In genomic region chr16:44140186-44140787, GRCm38 (mm10) we compare ENCODE assay signal across 8 mouse cellular contexts. TPM values are rescaled to one million over a fixed set of nuclear protein-coding genes. Genes with fewer than 3 reads are reported as not detected.
DNase-seq lines count a peak whose midpoint lies in the region; ATAC-seq lines count a peak whose summit lies in the region.

No protein-coding gene starts in this region.

- under 1% methylated on average over 44 of the region's 44 CpGs for WGBS in heart, embryonic 14.5 days
- under 1% methylated on average over 44 of the region's 44 CpGs for WGBS in liver, embryonic 15.5 days (ENCODE audit: insufficient replicate concordance)
- under 1% methylated on average over 42 of the region's 44 CpGs for WGBS in neural tube, embryonic 12.5 days

- H3K4me2 ChIP-seq in heart, embryonic 14.5 days (ENCODE audit: low read length): peak overlapping the region; percentile 74
- peak overlapping the region; percentile 96 for H3K4me2 ChIP-seq in liver, embryonic 15.5 days
- peak overlapping the region; percentile 75 for H3K4me2 ChIP-seq in neural tube, embryonic 12.5 days (replicated peaks)

- H3K9me3 ChIP-seq in heart, embryonic 14.5 days (ENCODE audit: control insufficient read depth, low read length): no peaks in the 10 kb centered on the region
- H3K9me3 ChIP-seq in liver, embryonic 15.5 days (replicated peaks): no peaks in the 10 kb centered on the region
- no peaks in the 10 kb centered on the region for H3K9me3 ChIP-seq in neural tube, embryonic 12.5 days

- no peaks in the 10 kb centered on the region for H3K27me3 ChIP-seq in heart, embryonic 14.5 days (ENCODE audit: control insufficient read depth, insufficient read depth, low read length)
- H3K27me3 ChIP-seq in liver, embryonic 15.5 days: no peaks in the 10 kb centered on the region
- no peaks in the 10 kb centered on the region for H3K27me3 ChIP-seq in neural tube, embryonic 12.5 days (replicated peaks)

- peak; percentile 84 for DNase-seq in CD4-positive, CD25-positive, alpha-beta regulatory T cell, adult 2 months (ENCODE audit: low read depth, low spot score)
- peak; percentile 68 for DNase-seq in fat pad, adult 2 months (ENCODE audit: extremely low read depth, low read depth, low spot score)
- peak; percentile 84 for DNase-seq in kidney, postnatal 14 days
- DNase-seq in telencephalon, adult 2 months (ENCODE audit: low read depth, low spot score): peak; percentile 69

- peak overlapping the region; percentile 94 for H3K27ac ChIP-seq in brown adipose tissue, adult 24 weeks (replicated peaks; ENCODE audit: low read depth, low read length)
- H3K27ac ChIP-seq in heart, embryonic 14.5 days (replicated peaks in 1 of 2; ENCODE audit: control insufficient read depth in 1 of 2, insufficient read depth in 1 of 2, low read depth in 2 of 2, low read length in 2 of 2): peak overlapping the region; percentile 85 to 98
- H3K27ac ChIP-seq in liver, embryonic 15.5 days (replicated peaks): peak overlapping the region; percentile 99
- peak overlapping the region; percentile 92 for H3K27ac ChIP-seq in neural tube, embryonic 12.5 days

- ATAC-seq in heart, embryonic 14.5 days (ENCODE audit: insufficient number of reproducible peaks, insufficient read depth, low FRiP score, low read depth): peak; percentile 70
- peak; percentile 69 for ATAC-seq in liver, embryonic 15.5 days (ENCODE audit: insufficient read depth)
- peak; percentile 52 for ATAC-seq in neural tube, embryonic 12.5 days (ENCODE audit: low FRiP score, low read depth)

- no peaks in the 10 kb centered on the region for H3K36me3 ChIP-seq in heart, embryonic 14.5 days (ENCODE audit: control insufficient read depth, insufficient read depth, low read length)
- H3K36me3 ChIP-seq in liver, embryonic 15.5 days (replicated peaks): no peaks in the 10 kb centered on the region
- H3K36me3 ChIP-seq in neural tube, embryonic 12.5 days: no peaks in the 10 kb centered on the region

- peaks cover 4% of the 10 kb centered on the region; the same call in 1 of the 2 replicates for H3K4me1 ChIP-seq in brown adipose tissue, adult 24 weeks (ENCODE audit: control insufficient read depth, insufficient read depth, insufficient read length, low read length)
- H3K4me1 ChIP-seq in heart, embryonic 14.5 days (ENCODE audit: control insufficient read depth in 2 of 2, insufficient read depth in 2 of 2, low read length in 2 of 2): peaks cover 0 to 20% of the 10 kb centered on the region in 2 experiments; a peak in 2 of 4 replicates
- H3K4me1 ChIP-seq in liver, embryonic 15.5 days (replicated peaks): peaks cover 44% of the 10 kb centered on the region
- H3K4me1 ChIP-seq in neural tube, embryonic 12.5 days: peaks cover 12% of the 10 kb centered on the region; the same call in 1 of the 2 replicates

- peak overlapping the region; percentile 96 for H3K9ac ChIP-seq in heart, embryonic 14.5 days (ENCODE audit: low read length)
- peak overlapping the region; percentile 77 for H3K9ac ChIP-seq in liver, embryonic 15.5 days
- peak overlapping the region; percentile 87 for H3K9ac ChIP-seq in neural tube, embryonic 12.5 days

- peak overlapping the region; percentile 94 for H3K4me3 ChIP-seq in brown adipose tissue, adult 24 weeks (ENCODE audit: insufficient read depth, low read depth, low read length)
- peak overlapping the region; percentile 80 to 98 for H3K4me3 ChIP-seq in heart, embryonic 14.5 days (ENCODE audit: control insufficient read depth in 1 of 2, insufficient read depth in 1 of 2, low read depth in 1 of 2, low read length in 2 of 2)
- H3K4me3 ChIP-seq in liver, embryonic 15.5 days (replicated peaks): peak overlapping the region; percentile 77
- H3K4me3 ChIP-seq in neural tube, embryonic 12.5 days: peak overlapping the region; percentile 90

RNA-seq across cellular contexts. Expression of gene Naa50, which starts 0.7 kb away (rescaled TPM):
- polyA plus RNA-seq in brown adipose tissue, adult 24 weeks (2012; ENCODE audit: insufficient read depth, insufficient read length, missing spikeins): 48.8 and 61.1 TPM in 2 replicates
- polyA plus RNA-seq in heart, embryonic 14.5 days (2014; fragmentation: Nextera tagmentation; extraction: Ambion mirVana): 45.4 and 46.6 TPM in 2 replicates
- 61.6 and 65.8 TPM in 2 replicates for polyA plus RNA-seq in liver, embryonic 15.5 days (2015; fragmentation: Nextera tagmentation; extraction: Ambion mirVana)
- 83.2 and 86.0 TPM in 2 replicates for polyA plus RNA-seq in neural tube, embryonic 12.5 days (2016; fragmentation: Nextera tagmentation; extraction: Ambion mirVana)

RNA-seq across cellular contexts. Expression of gene Atp6v1a, which starts 0.8 kb away (rescaled TPM):
- polyA plus RNA-seq in brown adipose tissue, adult 24 weeks (2012; ENCODE audit: insufficient read depth, insufficient read length, missing spikeins): 55.9 and 66.0 TPM in 2 replicates
- polyA plus RNA-seq in heart, embryonic 14.5 days (2014; fragmentation: Nextera tagmentation; extraction: Ambion mirVana): 45.4 and 54.9 TPM in 2 replicates
- 23.1 and 23.3 TPM in 2 replicates for polyA plus RNA-seq in liver, embryonic 15.5 days (2015; fragmentation: Nextera tagmentation; extraction: Ambion mirVana)
- 59.2 and 72.1 TPM in 2 replicates for polyA plus RNA-seq in neural tube, embryonic 12.5 days (2016; fragmentation: Nextera tagmentation; extraction: Ambion mirVana)

RNA-seq across cellular contexts. Expression of gene Usf3, which starts 32.8 kb away (rescaled TPM):
- 9.3 and 21.8 TPM in 2 replicates for polyA plus RNA-seq in brown adipose tissue, adult 24 weeks (2012; ENCODE audit: insufficient read depth, insufficient read length, missing spikeins)
- polyA plus RNA-seq in heart, embryonic 14.5 days (2014; fragmentation: Nextera tagmentation; extraction: Ambion mirVana): 4.1 and 4.7 TPM in 2 replicates
- 1.2 and 1.8 TPM in 2 replicates for polyA plus RNA-seq in liver, embryonic 15.5 days (2015; fragmentation: Nextera tagmentation; extraction: Ambion mirVana)
- 3.3 and 3.7 TPM in 2 replicates for polyA plus RNA-seq in neural tube, embryonic 12.5 days (2016; fragmentation: Nextera tagmentation; extraction: Ambion mirVana)

Comparison
In these comparisons a context has a peak if more than half of its experiments do, and no peak if none do; other contexts are left out.
1. Peak in every context shown above with its lines: DNase-seq, ATAC-seq, H3K4me3 ChIP-seq and H3K27ac ChIP-seq.